Mouse (Mus musculus): ENCODE measurements around the gene Pgbd5. TPM values are rescaled to one million over a fixed set of nuclear protein-coding genes. Genes with fewer than 3 reads are reported as not detected.

Gene Pgbd5
- polyA plus RNA-seq, 1 experiment from 2014 or later = 1.7 TPM

- WGBS = 74% methylated on average over 23 of the region's 23 CpGs
- H3K9me3 ChIP-seq (ENCODE audit: control insufficient read depth, low read length) = no peaks in the 10 kb centered on the region; the same call in 1 of the 2 replicates
- H3K27ac ChIP-seq (ENCODE audit: low read length) = no peak overlapping the region
- H3K4me2 ChIP-seq (ENCODE audit: low read depth, low read length) = no peak overlapping the region
- ATAC-seq = no peak
- no peak overlapping the region for H3K9ac ChIP-seq (ENCODE audit: low read depth, low read length)
- H3K4me3 ChIP-seq (ENCODE audit: low read length) = no peak overlapping the region
- H3K27me3 ChIP-seq (replicated peaks; ENCODE audit: control insufficient read depth, insufficient read depth, low read length) = no peaks in the 10 kb centered on the region
- no peaks in the 10 kb centered on the region for H3K4me1 ChIP-seq (ENCODE audit: control insufficient read depth, insufficient read depth, low read length)
- 0 out of 2 replicates have a peak, but pooled peaks cover 3% of the 10 kb centered on the region for H3K36me3 ChIP-seq (ENCODE audit: control insufficient read depth, insufficient read depth, low read length)
Measured at GRCm38 (mm10) chr8:124386225-124386899, 53.1 kb downstream of the Pgbd5 start.

DNA sequence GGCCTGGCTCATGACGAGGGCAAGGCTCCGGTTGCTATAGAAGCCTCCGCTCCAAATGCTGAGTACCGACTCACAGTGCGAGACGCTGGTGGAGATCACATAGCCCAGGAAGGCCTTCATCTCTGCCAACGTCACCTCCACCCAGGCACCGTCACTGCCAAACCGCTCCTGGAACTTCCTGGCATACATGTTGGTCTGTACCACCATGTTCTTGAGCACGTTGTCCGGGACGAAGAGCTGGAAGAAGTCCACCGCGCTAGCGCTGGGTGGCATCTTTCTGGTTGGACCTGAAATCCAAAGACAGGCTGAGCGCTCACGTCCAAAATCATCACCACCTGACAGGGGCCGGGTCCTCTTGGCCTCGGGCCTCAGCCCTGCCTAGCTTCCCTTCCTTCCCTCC is 55.1 kb downstream of the Pgbd5 start:
- Histone ChIP-seq H3K27me3 (replicated peaks; ENCODE audit: control insufficient read depth, insufficient read depth, low read length) (no peaks in the 10 kb centered on the region), H3K36me3 (ENCODE audit: control insufficient read depth, insufficient read depth, low read length) (0 out of 2 replicates have a peak, but pooled peaks cover 3% of the 10 kb centered on the region), H3K4me2 (ENCODE audit: low read depth, low read length) (no peak overlapping the region), H3K4me3 (ENCODE audit: low read length) (no peak overlapping the region), H3K27ac (ENCODE audit: low read length) (no peak overlapping the region), H3K4me1 (ENCODE audit: control insufficient read depth, insufficient read depth, low read length) (no peaks in the 10 kb centered on the region), H3K9ac (ENCODE audit: low read depth, low read length) (no peak overlapping the region), H3K9me3 (ENCODE audit: control insufficient read depth, low read length) (no peaks in the 10 kb centered on the region)
- WGBS = 93% methylated on average over 19 of the region's 19 CpGs
- no peak for ATAC-seq

DNA sequence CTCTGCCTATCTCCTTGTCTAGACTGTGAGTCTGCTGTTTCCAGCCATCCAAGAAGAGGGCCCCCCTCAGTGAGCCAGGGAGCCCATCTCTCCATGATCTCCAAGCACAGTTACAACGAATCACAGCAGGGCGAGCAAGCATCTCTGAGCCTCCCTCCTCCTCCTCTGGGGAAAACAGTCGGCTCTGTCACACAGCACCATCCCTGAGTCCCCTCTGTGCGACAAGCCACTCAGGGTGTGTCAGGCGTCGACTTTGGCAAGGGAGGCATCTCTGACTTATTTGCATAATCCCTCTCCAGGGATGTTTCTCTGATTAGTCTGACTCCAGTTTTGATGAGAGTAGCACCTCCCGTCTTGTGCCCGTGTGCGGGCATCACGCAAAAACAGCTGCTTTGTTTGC is 57.2 kb downstream of the Pgbd5 start:
- 69% methylated on average over 10 of the region's 10 CpGs for WGBS
- Histone ChIP-seq H3K27ac (ENCODE audit: low read length) (no peak overlapping the region), H3K9ac (ENCODE audit: low read depth, low read length) (no peak overlapping the region), H3K4me3 (ENCODE audit: low read length) (no peak overlapping the region), H3K27me3 (replicated peaks; ENCODE audit: control insufficient read depth, insufficient read depth, low read length) (no peaks in the 10 kb centered on the region), H3K4me1 (ENCODE audit: control insufficient read depth, insufficient read depth, low read length) (no peaks in the 10 kb centered on the region), H3K9me3 (ENCODE audit: control insufficient read depth, low read length) (no peaks in the 10 kb centered on the region), H3K36me3 (ENCODE audit: control insufficient read depth, insufficient read depth, low read length) (0 out of 2 replicates have a peak, but pooled peaks cover 3% of the 10 kb centered on the region), H3K4me2 (ENCODE audit: low read depth, low read length) (no peak overlapping the region)
- ATAC-seq = no peak

- Histone ChIP-seq H3K4me1 (ENCODE audit: control insufficient read depth, insufficient read depth, low read length) (no peaks in the 10 kb centered on the region), H3K4me3 (ENCODE audit: low read length) (no peak overlapping the region), H3K9ac (ENCODE audit: low read depth, low read length) (no peak overlapping the region), H3K36me3 (ENCODE audit: control insufficient read depth, insufficient read depth, low read length) (0 out of 2 replicates have a peak, but pooled peaks cover 3% of the 10 kb centered on the region), H3K4me2 (ENCODE audit: low read depth, low read length) (no peak overlapping the region), H3K9me3 (ENCODE audit: control insufficient read depth, low read length) (no peaks in the 10 kb centered on the region), H3K27me3 (replicated peaks; ENCODE audit: control insufficient read depth, insufficient read depth, low read length) (no peaks in the 10 kb centered on the region), H3K27ac (ENCODE audit: low read length) (no peak overlapping the region)
- ATAC-seq = no peak
- 75% methylated on average over 6 of the region's 6 CpGs for WGBS
Measured at GRCm38 (mm10) chr8:124379289-124379688, 60.2 kb downstream of the Pgbd5 start.

DNA sequence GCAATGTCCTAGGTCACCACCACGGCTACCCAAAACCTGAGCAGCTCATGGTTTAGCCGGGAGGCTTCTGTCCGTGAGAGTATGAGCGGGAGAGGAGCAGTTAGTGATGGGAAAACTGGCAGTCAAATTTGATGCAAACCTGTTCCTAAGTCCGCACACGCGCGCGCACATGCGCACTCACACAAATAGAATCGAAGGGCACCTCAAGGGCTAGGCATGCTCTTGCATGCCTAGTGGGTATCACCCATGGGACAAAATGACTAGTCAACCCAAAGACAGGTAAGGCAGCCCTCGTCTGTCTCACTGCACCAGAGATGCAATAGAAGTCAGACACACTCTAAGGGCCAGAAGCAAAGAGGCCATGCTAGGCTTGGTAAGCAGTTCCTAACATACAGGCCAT is 63.1 kb downstream of the Pgbd5 start:
- WGBS = 93% methylated on average over 12 of the region's 12 CpGs
- Histone ChIP-seq H3K4me1 (ENCODE audit: control insufficient read depth, insufficient read depth, low read length) (no peaks in the 10 kb centered on the region), H3K4me3 (ENCODE audit: low read length) (no peak overlapping the region), H3K9ac (ENCODE audit: low read depth, low read length) (no peak overlapping the region), H3K36me3 (ENCODE audit: control insufficient read depth, insufficient read depth, low read length) (no peaks in the 10 kb centered on the region), H3K9me3 (ENCODE audit: control insufficient read depth, low read length) (no peaks in the 10 kb centered on the region), H3K27me3 (replicated peaks; ENCODE audit: control insufficient read depth, insufficient read depth, low read length) (no peaks in the 10 kb centered on the region), H3K27ac (ENCODE audit: low read length) (no peak overlapping the region), H3K4me2 (ENCODE audit: low read depth, low read length) (no peak overlapping the region)
- ATAC-seq = no peak

- Histone ChIP-seq H3K9me3 (ENCODE audit: control insufficient read depth, low read length) (no peaks in the 10 kb centered on the region), H3K9ac (ENCODE audit: low read depth, low read length) (no peak overlapping the region), H3K27me3 (replicated peaks; ENCODE audit: control insufficient read depth, insufficient read depth, low read length) (no peaks in the 10 kb centered on the region), H3K36me3 (ENCODE audit: control insufficient read depth, insufficient read depth, low read length) (no peaks in the 10 kb centered on the region), H3K4me1 (ENCODE audit: control insufficient read depth, insufficient read depth, low read length) (no peaks in the 10 kb centered on the region), H3K27ac (ENCODE audit: low read length) (no peak overlapping the region), H3K4me3 (ENCODE audit: low read length) (no peak overlapping the region), H3K4me2 (ENCODE audit: low read depth, low read length) (no peak overlapping the region)
- WGBS = 83% methylated on average over 9 of the region's 9 CpGs
- no peak for ATAC-seq
Measured at GRCm38 (mm10) chr8:124375727-124376126, 63.7 kb downstream of the Pgbd5 start.

DNA sequence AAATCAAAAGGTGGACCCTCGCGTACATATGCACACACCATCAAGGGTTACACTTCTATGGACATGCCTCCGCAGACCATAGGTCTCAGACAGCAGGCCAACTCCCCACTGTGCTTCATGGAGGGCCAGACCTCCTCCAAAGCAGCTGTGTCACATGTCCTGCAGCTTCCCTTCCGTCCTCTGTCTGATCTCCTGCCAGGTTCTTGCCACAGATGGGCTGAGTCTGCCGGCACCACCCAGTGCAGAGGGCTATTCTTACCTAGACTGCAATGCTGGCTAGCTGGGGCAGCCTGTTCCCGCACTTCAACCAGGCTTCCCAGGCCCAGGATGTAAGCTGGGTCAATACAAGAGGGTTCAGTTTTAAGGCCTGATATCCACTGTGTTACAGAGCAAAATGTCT is 64.3 kb downstream of the Pgbd5 start:
- H3K4me1 ChIP-seq (ENCODE audit: control insufficient read depth, insufficient read depth, low read length) = no peaks in the 10 kb centered on the region
- H3K36me3 ChIP-seq (ENCODE audit: control insufficient read depth, insufficient read depth, low read length) = no peaks in the 10 kb centered on the region
- no peaks in the 10 kb centered on the region for H3K9me3 ChIP-seq (ENCODE audit: control insufficient read depth, low read length)
- no peak overlapping the region for H3K4me3 ChIP-seq (ENCODE audit: low read length)
- H3K9ac ChIP-seq (ENCODE audit: low read depth, low read length) = no peak overlapping the region
- 73% methylated on average over 6 of the region's 6 CpGs for WGBS
- no peaks in the 10 kb centered on the region for H3K27me3 ChIP-seq (replicated peaks; ENCODE audit: control insufficient read depth, insufficient read depth, low read length)
- H3K4me2 ChIP-seq (ENCODE audit: low read depth, low read length) = no peak overlapping the region
- H3K27ac ChIP-seq (ENCODE audit: low read length) = no peak overlapping the region
- no peak for ATAC-seq

GRCm38 (mm10) chr8:124373753-124374152 is 65.7 kb downstream of the Pgbd5 start:
- Histone ChIP-seq H3K27me3 (replicated peaks; ENCODE audit: control insufficient read depth, insufficient read depth, low read length) (no peaks in the 10 kb centered on the region), H3K9me3 (ENCODE audit: control insufficient read depth, low read length) (no peaks in the 10 kb centered on the region), H3K27ac (ENCODE audit: low read length) (no peak overlapping the region), H3K9ac (ENCODE audit: low read depth, low read length) (no peak overlapping the region), H3K4me3 (ENCODE audit: low read length) (no peak overlapping the region), H3K4me2 (ENCODE audit: low read depth, low read length) (no peak overlapping the region), H3K36me3 (ENCODE audit: control insufficient read depth, insufficient read depth, low read length) (no peaks in the 10 kb centered on the region), H3K4me1 (ENCODE audit: control insufficient read depth, insufficient read depth, low read length) (no peaks in the 10 kb centered on the region)
- ATAC-seq = no peak
- WGBS = 89% methylated on average over 5 of the region's 5 CpGs

DNA sequence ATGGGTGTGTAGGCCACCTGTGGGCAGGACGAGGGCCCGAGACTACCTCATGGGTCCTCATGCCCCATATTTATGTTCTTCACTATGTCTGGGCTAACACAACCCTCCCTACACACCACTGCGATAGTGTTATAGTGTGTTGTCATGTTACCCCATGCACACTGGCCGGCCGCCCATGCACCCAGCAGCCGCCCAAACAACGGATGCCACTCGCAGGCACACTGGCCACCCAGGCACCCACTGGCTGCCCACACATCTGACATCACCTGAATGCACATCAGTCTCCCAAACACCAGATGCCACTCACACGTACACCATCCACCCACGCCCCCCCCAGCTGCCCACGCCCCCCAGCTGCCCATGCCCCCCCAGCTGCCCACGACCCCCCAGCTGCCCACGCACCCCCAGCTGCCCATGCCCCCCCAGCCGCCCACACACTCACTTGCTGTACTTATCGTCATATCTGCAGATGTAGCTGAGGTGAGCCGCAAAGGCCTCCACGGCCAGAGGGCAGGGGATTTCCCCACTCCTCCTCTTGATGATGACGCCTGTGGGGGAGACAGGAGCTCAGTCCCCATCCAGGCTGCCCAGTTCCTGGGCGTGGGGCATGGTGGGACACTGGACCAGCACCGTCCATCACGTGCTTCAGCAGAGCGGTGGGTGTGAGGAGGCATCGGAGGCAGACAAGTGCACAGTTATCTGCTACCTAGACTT is 67.9 kb downstream of the Pgbd5 start:
- H3K36me3 ChIP-seq (ENCODE audit: control insufficient read depth, insufficient read depth, low read length) = no peaks in the 10 kb centered on the region
- H3K4me1 ChIP-seq (ENCODE audit: control insufficient read depth, insufficient read depth, low read length) = no peaks in the 10 kb centered on the region
- H3K4me2 ChIP-seq (ENCODE audit: low read depth, low read length) = no peak overlapping the region
- H3K27me3 ChIP-seq (replicated peaks; ENCODE audit: control insufficient read depth, insufficient read depth, low read length) = no peaks in the 10 kb centered on the region
- no peak overlapping the region for H3K9ac ChIP-seq (ENCODE audit: low read depth, low read length)
- no peaks in the 10 kb centered on the region for H3K9me3 ChIP-seq (ENCODE audit: control insufficient read depth, low read length)
- ATAC-seq = no peak
- H3K27ac ChIP-seq (ENCODE audit: low read length) = no peak overlapping the region
- 89% methylated on average over 23 of the region's 23 CpGs for WGBS
- no peak overlapping the region for H3K4me3 ChIP-seq (ENCODE audit: low read length)

All from intestine, embryonic 16.5 days (tissue).